Mouse (Mus musculus) liver, embryonic 11.5 days (tissue): Measurements from ENCODE around the gene Hist1h2ai. TPM values are rescaled to one million over a fixed set of nuclear protein-coding genes. Genes with fewer than 3 reads are reported as not detected.
"Not testable (repeated sequence)": the region's sequence is repeated elsewhere in the genome, so short reads cannot be mapped to it uniquely, and the experiment has no call there.

ENCODE experiments used
- ATAC-seq: fragments of 200-750 bp; cut with Nextera tagmentation; replicated peaks from 2 replicates; pipeline ENCODE4 v1.8.0; 2017; ENCODE audit warnings: moderate number of reproducible peaks, mild to moderate bottlenecking, moderate TSS enrichment, moderate library complexity; ENCODE audit not compliant: low FRiP score
- DNase-seq: peaks from one replicate; pipeline ENCODE4 v3.0.0-alpha.2; 2017; ENCODE audit warnings: low spot score
- H3K27ac ChIP-seq: fragments of 300-500 bp; sonication (generic); 2 replicates; pipeline ENCODE4 v1.5.1; 2014; ENCODE audit warnings: mild to moderate bottlenecking, low read depth, low read length, control low read depth
- H3K27me3 ChIP-seq: fragments of 300-500 bp; sonication (generic); replicated peaks from 2 replicates; pipeline ENCODE4 v1.6.1; 2014; ENCODE audit warnings: low read length, mixed read lengths; ENCODE audit not compliant: control insufficient read depth, insufficient read depth
- H3K36me3 ChIP-seq: fragments of 300-500 bp; sonication (generic); 2 replicates; pipeline ENCODE4 v1.6.1; 2014; ENCODE audit warnings: mild to moderate bottlenecking, low read length, moderate library complexity, mixed read lengths; ENCODE audit not compliant: control insufficient read depth, insufficient read depth
- H3K4me1 ChIP-seq: fragments of 300-500 bp; sonication (generic); replicated peaks from 2 replicates; pipeline ENCODE4 v1.6.1; 2014; ENCODE audit warnings: low read length, mixed read lengths; ENCODE audit not compliant: control insufficient read depth, insufficient read depth
- H3K4me2 ChIP-seq: fragments of 300-500 bp; sonication (generic); 2 replicates; pipeline ENCODE4 v1.6.1; 2014; ENCODE audit warnings: mild to moderate bottlenecking, control low read depth, moderate library complexity
- H3K4me3 ChIP-seq: fragments of 300-500 bp; sonication (generic); 2 replicates; pipeline ENCODE4 v1.5.1; 2014; ENCODE audit warnings: low read depth, low read length, control low read depth
- H3K9ac ChIP-seq: fragments of 300-500 bp; sonication (generic); 2 replicates; pipeline ENCODE4 v1.6.1; 2014; ENCODE audit warnings: low read depth, low read length, control low read depth
- H3K9me3 ChIP-seq: fragments of 300-500 bp; sonication (generic); 2 replicates; pipeline ENCODE4 v1.6.1; 2016; ENCODE audit warnings: low read length, inconsistent platforms, mixed read lengths; ENCODE audit not compliant: control insufficient read depth
- WGBS: fragments of 180-500 bp; shearing (Covaris S2); extraction: QIAGEN DNeasy Blood & Tissue Kit; methylation state at CpG from one replicate; pipeline ENCODE4 v1.1.7; 2014; 5-methylcytosine and 5-hydroxymethylcytosine counted together
- polyA plus RNA-seq: library from polyadenylated mRNA; unstranded; fragments of >200 nt; fragmentation: Nextera tagmentation; extraction: Ambion mirVana; gene quantifications from 2 replicates; pipeline ENCODE4 v1.2.1, GENCODE M21; 2014

The Hist1h2ai gene
- polyA plus RNA-seq, 1 experiment from 2014 or later = 10.1 TPM

GRCm38 (mm10) chr13:21715131-21715863 lies 925 bp upstream of the Hist1h2ai start:
- ATAC-seq (no peak), DNase-seq (peak; percentile 68)
- WGBS = 2% methylated on average over 22 of the region's 22 CpGs

GRCm38 (mm10) chr13:21716540-21717391 lies 544 bp downstream of the Hist1h2ai start:
- H3K4me1 ChIP-seq = peaks cover 15% of the 10 kb centered on the region
- 0% methylated on average over 8 of the region's 38 CpGs for WGBS
- DNase-seq = peak; percentile 59

More at GRCm38 (mm10) chr13:21715131-21715863, 925 bp upstream of the Hist1h2ai start:
- H3K9ac ChIP-seq = peak overlapping the region; percentile 73
- no peaks in the 10 kb centered on the region for H3K27me3 ChIP-seq
- H3K4me1 ChIP-seq = peaks cover 10% of the 10 kb centered on the region
- H3K4me3 ChIP-seq = peak overlapping the region; percentile 35
- peak overlapping the region; percentile 97 for H3K27ac ChIP-seq
- no peaks in the 10 kb centered on the region for H3K9me3 ChIP-seq
- peak overlapping the region; percentile 74 for H3K4me2 ChIP-seq
- no peaks in the 10 kb centered on the region for H3K36me3 ChIP-seq

GRCm38 (mm10) chr13:21717397-21718357 lies 1.5 kb downstream of the Hist1h2ai start, which contains the start of gene Hist1h3h:
Hist1h3h (plus strand) TSS chr13:21717659.
- H3K36me3 ChIP-seq, H3K9me3 ChIP-seq, H3K27me3 ChIP-seq: not testable (repeated sequence)
- peak within 1 kb of the TSS; percentile 97 for H3K27ac ChIP-seq
- DNase-seq = peak; percentile 83
- whole genome bisulfite sequencing = 1% methylated on average over 26 of the region's 56 CpGs
- peak; percentile 31 for ATAC-seq
- peak within 1 kb of the TSS; percentile 83 for H3K4me2 ChIP-seq
- H3K4me3 ChIP-seq = peak within 1 kb of the TSS; percentile 54
- peaks cover 15% of the 10 kb centered on the region for H3K4me1 ChIP-seq
- H3K9ac ChIP-seq = peak within 1 kb of the TSS; percentile 73

More at GRCm38 (mm10) chr13:21716540-21717391, 544 bp downstream of the Hist1h2ai start:
- H3K36me3 ChIP-seq, H3K27me3 ChIP-seq, H3K9me3 ChIP-seq: not testable (repeated sequence)
- H3K9ac ChIP-seq = peak overlapping the region; percentile 73
- peak; percentile 3; the same call in 1 of the 2 replicates for ATAC-seq
- peak overlapping the region; percentile 72 for H3K4me2 ChIP-seq
- peak overlapping the region; percentile 97 for H3K27ac ChIP-seq
- H3K4me3 ChIP-seq = peak overlapping the region; percentile 52

GRCm38 (mm10) chr13:21718381-21719080 lies 2.3 kb downstream of the Hist1h2ai start:
- H3K9me3 ChIP-seq = no peaks in the 10 kb centered on the region
- H3K4me1 ChIP-seq = peaks cover 15% of the 10 kb centered on the region
- peak overlapping the region; percentile 71 for H3K9ac ChIP-seq
- H3K27ac ChIP-seq = peak overlapping the region; percentile 92
- DNase-seq = peak; percentile 60
- peak overlapping the region; percentile 83 for H3K4me2 ChIP-seq
- WGBS = 54% methylated on average over 4 of the region's 4 CpGs
- no peak for ATAC-seq
- H3K36me3 ChIP-seq = no peaks in the 10 kb centered on the region
- no peaks in the 10 kb centered on the region for H3K27me3 ChIP-seq
- peak overlapping the region; percentile 54 for H3K4me3 ChIP-seq

GRCm38 (mm10) chr13:21721107-21721756 lies 5.0 kb downstream of the Hist1h2ai start:
- H3K27me3 ChIP-seq, H3K36me3 ChIP-seq, H3K9me3 ChIP-seq: not testable (repeated sequence)
- H3K4me3 ChIP-seq = peak overlapping the region; percentile 45
- 4% methylated on average over 16 of the region's 44 CpGs for WGBS
- DNase-seq = peak; percentile 59
- 0 out of 2 replicates have a peak, but pooled peaks have one; percentile 0 for ATAC-seq
- H3K4me2 ChIP-seq = peak overlapping the region; percentile 84
- peak overlapping the region; percentile 96 for H3K27ac ChIP-seq
- H3K9ac ChIP-seq = peak overlapping the region; percentile 79
- H3K4me1 ChIP-seq = peaks cover 13% of the 10 kb centered on the region

GRCm38 (mm10) chr13:21721757-21722372 lies 5.6 kb downstream of the Hist1h2ai start, which contains the start of gene Hist1h2bm:
Hist1h2bm (plus strand) TSS chr13:21722044.
- peak; percentile 91 for ATAC-seq
- Histone ChIP-seq H3K4me3 (peak within 1 kb of the TSS; percentile 45), H3K27ac (peak within 1 kb of the TSS; percentile 96), H3K9ac (peak within 1 kb of the TSS; percentile 79), H3K4me1 (peaks cover 13% of the 10 kb centered on the region), H3K4me2 (peak within 1 kb of the TSS; percentile 84)
- WGBS = under 1% methylated on average over 32 of the region's 37 CpGs
- H3K27me3 ChIP-seq, H3K9me3 ChIP-seq, H3K36me3 ChIP-seq: not testable (repeated sequence)
- DNase-seq = peak; percentile 75

GRCm38 (mm10) chr13:21722373-21722925 lies 6.2 kb downstream of the Hist1h2ai start:
- DNase-seq (peak; percentile 37), ATAC-seq (peak; percentile 15; the same call in 1 of the 2 replicates)
- peak overlapping the region; percentile 59 for H3K4me2 ChIP-seq
- peak overlapping the region; percentile 65 for H3K9ac ChIP-seq
- H3K4me1 ChIP-seq = peaks cover 13% of the 10 kb centered on the region
- no peaks in the 10 kb centered on the region for H3K36me3 ChIP-seq
- WGBS = 4% methylated on average over 11 of the region's 11 CpGs
- peak overlapping the region; percentile 28 for H3K4me3 ChIP-seq
- H3K27me3 ChIP-seq = no peaks in the 10 kb centered on the region
- H3K9me3 ChIP-seq = no peaks in the 10 kb centered on the region
- H3K27ac ChIP-seq = peak overlapping the region; percentile 95
